Mouse (Mus musculus): ENCODE measurements around the gene Knstrn.

- no peak for TF ChIP-seq SMC3 (IDR thresholded peaks at IDR 0.05; ENCODE audit: low read depth, low read length)
- no peak for TF ChIP-seq CTCF (IDR thresholded peaks at IDR 0.05 in 2 of 3, conservative IDR thresholded peaks at IDR 0.05 in 1 of 3; ENCODE audit: control insufficient read depth in 1 of 3, insufficient read depth in 1 of 3, low read depth in 2 of 3, low read length in 3 of 3, poor library complexity in 1 of 3, severe bottlenecking in 1 of 3)
- no peak for TF ChIP-seq EP300 (IDR thresholded peaks at IDR 0.05; ENCODE audit: low read depth in 1 of 2, low read length in 2 of 2)
- TF ChIP-seq TAL1 (IDR thresholded peaks at IDR 0.05; ENCODE audit: low read length): no peak
- TF ChIP-seq POLR2A (IDR thresholded peaks at IDR 0.05; ENCODE audit: control insufficient read depth in 1 of 2, insufficient read depth in 1 of 2, low read depth in 1 of 2, low read length in 2 of 2, poor library complexity in 1 of 2): no peak
Measured at GRCm38 (mm10) chr2:118895990-118896913, 82.4 kb downstream of the Knstrn start.

Data from MEL (cell line).